Mouse (Mus musculus) left cerebral cortex, postnatal 36 days (tissue): ENCODE measurements at regions not wholly inside any gene's neighbourhood (a gene's known extent, or its start where the extent isn't known, plus 50 kb on each side); places are given as distances from the start of the nearest gene placed in this dataset.
"Not testable (repeated sequence)": the region's sequence is repeated elsewhere in the genome, so short reads cannot be mapped to it uniquely, and the experiment has no call there.

Experiments used
- DNase-seq, 2 experiments: peaks; one replicate each; pipeline ENCODE4 v3.0.0; 2021 to 2022; ENCODE audit warnings: low spot score in 2 of 2, mixed read lengths in 1 of 2
- intact Hi-C: fragments of 180-260 bp; cut with DNase I; formaldehyde crosslinking; loops from one replicate; pipeline ENCODE4 v1.15.1; 2025

GRCm38 (mm10) chr6:47745856-47746255 lies 67.4 kb downstream of the Pdia4 start:
- intact Hi-C loops, DNase-seq: not testable (repeated sequence)

- intact Hi-C loops, DNase-seq: not testable (repeated sequence)
Measured at GRCm38 (mm10) chr6:47743856-47744255, 69.4 kb downstream of the Pdia4 start.

- peak in 1 of 2 experiments; percentile 14 for DNase-seq
- intact Hi-C loops, result not testable (repeated sequence)
Measured at GRCm38 (mm10) chr6:47740216-47740615, 73.0 kb downstream of the Pdia4 start.

GRCm38 (mm10) chr6:47739696-47740095 lies 73.5 kb downstream of the Pdia4 start:
- intact Hi-C loops, result not testable (repeated sequence)

GRCm38 (mm10) chr6:47737972-47738371 lies 75.3 kb downstream of the Pdia4 start:
- intact Hi-C loops, DNase-seq: not testable (repeated sequence)

More at GRCm38 (mm10) chr6:47739696-47740095, 73.5 kb downstream of the Pdia4 start:
- peak; percentile 65 to 69 for DNase-seq
